ENCODE assay signal across 20 mouse cellular contexts in the genomic region with DNA sequence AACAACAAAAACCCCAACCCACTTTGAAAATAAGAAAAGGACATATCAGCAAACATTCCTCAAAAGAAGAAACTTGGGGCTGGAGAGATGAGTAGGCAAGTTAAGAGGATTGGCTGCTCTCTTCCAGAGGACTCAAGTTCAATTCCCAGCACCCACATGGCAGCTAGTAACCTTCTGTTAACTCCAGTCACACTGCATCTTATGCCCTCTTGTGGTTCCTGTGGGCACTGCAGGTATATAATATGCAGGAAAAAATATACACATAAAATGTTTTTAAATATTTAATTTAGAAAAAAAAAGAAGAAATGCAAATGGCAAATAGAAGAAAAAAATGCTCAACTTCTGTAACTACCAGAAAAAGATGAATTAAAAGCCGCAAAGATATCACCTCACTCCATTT. TPM values are rescaled to one million over a fixed set of nuclear protein-coding genes. Genes with fewer than 3 reads are reported as not detected.
DNase-seq lines count a peak whose midpoint lies in the region; ATAC-seq and TF ChIP-seq lines count a peak whose summit lies in the region.
"Had no signal": no experiment of that assay in that cellular context is flagged by ENCODE, and none has a peak within 500 bp of the region (broad histone marks: within the 10 kb centered on the region; RNA-seq: fewer than 3 reads in every experiment).

No protein-coding gene starts in this region.

- H3K4me3 ChIP-seq in heart, adult 2 months: no peak overlapping the region
- H3K4me3 ChIP-seq in lung, embryonic 14.5 days (ENCODE audit: low read depth, low read length): no peak overlapping the region
- no peak overlapping the region for H3K4me3 ChIP-seq in MEL (ENCODE audit: control insufficient read depth in 1 of 2, insufficient read depth in 1 of 2, low read depth in 2 of 2, low read length in 2 of 2)
- H3K4me3 ChIP-seq: forebrain, embryonic 12.5 days; hindbrain, embryonic 10.5 days; limb, embryonic 13.5 days had no signal

- H3K36me3 ChIP-seq in heart, adult 2 months (ENCODE audit: control insufficient read depth, insufficient read depth, low read length): no peaks in the 10 kb centered on the region
- H3K36me3 ChIP-seq in lung, embryonic 14.5 days (ENCODE audit: insufficient read depth): no peaks in the 10 kb centered on the region
- no peaks in the 10 kb centered on the region for H3K36me3 ChIP-seq in MEL (ENCODE audit: control insufficient read depth in 1 of 2, insufficient read depth in 2 of 2, low read length in 2 of 2)
- H3K36me3 ChIP-seq: forebrain, embryonic 12.5 days; hindbrain, embryonic 10.5 days; limb, embryonic 13.5 days had no signal

- TF ChIP-seq CTCF in heart, adult 2 months (IDR thresholded peaks at IDR 0.05): peak; percentile 40
- TF ChIP-seq CTCF in lung, embryonic 14.5 days (IDR thresholded peaks at IDR 0.05; ENCODE audit: low read depth): peak; percentile 44
- peak; percentile 29 to 71 (median 65); a peak in 5 of 6 replicates for TF ChIP-seq CTCF in MEL (IDR thresholded peaks at IDR 0.05 in 2 of 3, conservative IDR thresholded peaks at IDR 0.05 in 1 of 3; ENCODE audit: control insufficient read depth in 1 of 3, insufficient read depth in 1 of 3, low read depth in 2 of 3, low read length in 3 of 3, poor library complexity in 1 of 3, severe bottlenecking in 1 of 3)

- no peaks in the 10 kb centered on the region for H3K4me1 ChIP-seq in heart, adult 2 months (ENCODE audit: control insufficient read depth, insufficient read depth, low read length)
- no peaks in the 10 kb centered on the region for H3K4me1 ChIP-seq in lung, embryonic 14.5 days (ENCODE audit: insufficient read depth)
- peaks cover 0 to 3% of the 10 kb centered on the region in 2 experiments; a peak in 2 of 4 replicates for H3K4me1 ChIP-seq in MEL (ENCODE audit: control insufficient read depth in 1 of 2, insufficient read depth in 2 of 2, low read length in 2 of 2)
- H3K4me1 ChIP-seq: forebrain, embryonic 12.5 days; hindbrain, embryonic 10.5 days; limb, embryonic 13.5 days had no signal

- no peak overlapping the region for H3K9ac ChIP-seq in heart, adult 2 months (ENCODE audit: low read depth, low read length)
- no peak overlapping the region for H3K9ac ChIP-seq in lung, embryonic 14.5 days
- H3K9ac ChIP-seq in MEL (ENCODE audit: control insufficient read depth, low read depth, low read length, poor library complexity, severe bottlenecking): no peak overlapping the region
- H3K9ac ChIP-seq: forebrain, embryonic 12.5 days; limb, embryonic 13.5 days had no signal

- no peak overlapping the region for H3K27ac ChIP-seq in heart, adult 2 months
- H3K27ac ChIP-seq in lung, embryonic 14.5 days (ENCODE audit: low read depth): no peak overlapping the region
- no peak overlapping the region for H3K27ac ChIP-seq in MEL (ENCODE audit: control insufficient read depth, low read depth, low read length)
- H3K27ac ChIP-seq: forebrain, embryonic 12.5 days; hindbrain, embryonic 10.5 days; limb, embryonic 13.5 days had no signal

- peak; percentile 67 for TF ChIP-seq RAD21 in MEL (IDR thresholded peaks at IDR 0.05; ENCODE audit: low read depth, low read length)

- intact Hi-C loops in heart, adult 2 months (cut with DNase I): no loop called here
- intact Hi-C loops in heart, postnatal 10 days (cut with DNase I): no loop called here

- no peak for ATAC-seq in lung, embryonic 14.5 days (ENCODE audit: insufficient read depth)
- ATAC-seq: midbrain, embryonic 16.5 days had no signal

- no peak for DNase-seq in heart, adult 2 months
- no peak for DNase-seq in heart, postnatal 10 days
- DNase-seq in lung, embryonic 14.5 days: no peak
- no peak for DNase-seq in lung, postnatal 14 days
- DNase-seq in MEL (ENCODE audit: low read depth, low spot score): peak; percentile 55
- DNase-seq in spleen, postnatal 10 days (ENCODE audit: low spot score in 2 of 2): no peak
- no peak for DNase-seq in adrenal gland, adult (ENCODE audit: inconsistent age in 2 of 2, low spot score in 1 of 2)
- DNase-seq: adrenal gland, adult 8-10 months; B cell, adult 2 months; cerebellum, adult 9-11 months; gastrocnemius, postnatal 25 days; kidney, postnatal 4 days; right cerebral cortex, postnatal 4 days; thymus, postnatal 36 days had no signal

- H3K9me3 ChIP-seq in lung, embryonic 14.5 days (ENCODE audit: low read depth, low read length): no peaks in the 10 kb centered on the region; the same call in 1 of the 2 replicates
- H3K9me3 ChIP-seq in MEL (replicated peaks; ENCODE audit: insufficient read depth, low read length): no peaks in the 10 kb centered on the region
- H3K9me3 ChIP-seq: limb, embryonic 13.5 days had no signal

- TF ChIP-seq POLR2A in heart, adult 2 months (IDR thresholded peaks at IDR 0.05; ENCODE audit: insufficient read depth, low read depth, low read length): no peak
- TF ChIP-seq POLR2A in MEL (IDR thresholded peaks at IDR 0.05; ENCODE audit: control insufficient read depth in 1 of 2, insufficient read depth in 1 of 2, low read depth in 1 of 2, low read length in 2 of 2, poor library complexity in 1 of 2): no peak

- H3K27me3 ChIP-seq in heart, adult 2 months (ENCODE audit: control insufficient read depth, insufficient read depth, low read length): no peaks in the 10 kb centered on the region
- no peaks in the 10 kb centered on the region for H3K27me3 ChIP-seq in lung, embryonic 14.5 days (ENCODE audit: insufficient read depth, low read length)
- no peaks in the 10 kb centered on the region for H3K27me3 ChIP-seq in MEL (ENCODE audit: control insufficient read depth in 1 of 2, insufficient read depth in 2 of 2, low read length in 2 of 2)
- H3K27me3 ChIP-seq: forebrain, embryonic 12.5 days; limb, embryonic 13.5 days had no signal

- TF ChIP-seq EP300 in heart, adult 2 months (IDR thresholded peaks at IDR 0.05; ENCODE audit: insufficient read depth, low read depth, low read length): no peak
- TF ChIP-seq EP300 in MEL (IDR thresholded peaks at IDR 0.05; ENCODE audit: low read depth in 1 of 2, low read length in 2 of 2): no peak

- no peaks in the 10 kb centered on the region for H3K79me2 ChIP-seq in heart, adult 2 months (replicated peaks; ENCODE audit: control insufficient read depth, insufficient read depth, low read length)
- H3K79me2 ChIP-seq in MEL (ENCODE audit: control insufficient read depth, insufficient read depth, low read length, poor library complexity): no peaks in the 10 kb centered on the region

- 100% methylated on average over 1 of the region's 1 CpGs for WGBS in heart, adult 2 months
- 95% methylated on average over 1 of the region's 1 CpGs for WGBS in lung, embryonic 14.5 days

- no peak overlapping the region for H3K4me2 ChIP-seq in lung, embryonic 14.5 days
- H3K4me2 ChIP-seq: forebrain, embryonic 12.5 days; limb, embryonic 13.5 days had no signal

TF ChIP-seq in MEL, 35 proteins besides CTCF, POLR2A, EP300 and RAD21:
- TF ChIP-seq ZC3H11A (IDR thresholded peaks at IDR 0.05; ENCODE audit: low read depth, low read length): peak; percentile 23; the same call in 1 of the 2 replicates
- peak; percentile 78 for TF ChIP-seq SMC3 (IDR thresholded peaks at IDR 0.05; ENCODE audit: low read depth, low read length)
- TF ChIP-seq E2F4 (IDR thresholded peaks at IDR 0.05; ENCODE audit: borderline replicate concordance, low read depth, low read length): no peak

RNA-seq across cellular contexts. Expression of gene Adamts20, which starts 29.2 kb away (rescaled TPM):
- total RNA-seq in heart, adult 2 months (2021): under 1 TPM; 0.08 to 0.09 TPM
- 0.16 and 0.29 TPM in 2 replicates for polyA plus RNA-seq in heart, adult 2 months (2012; rRNA removed)
- under 1 TPM; 0.37 to 0.67 TPM for total RNA-seq in heart, postnatal 10 days (2021)
- polyA plus RNA-seq in lung, embryonic 14.5 days (2014; fragmentation: Nextera tagmentation; extraction: Ambion mirVana): 5.0 and 5.4 TPM in 2 replicates
- 2.1 TPM in 2 replicates for total RNA-seq in MEL (2012; rRNA removed)
- polyA plus RNA-seq in MEL (2012; ENCODE audit: insufficient read depth in 1 of 2, insufficient read length in 2 of 2, low read depth in 1 of 2, low replicate concordance in 2 of 2, missing spikeins in 1 of 2): 1 to 10 TPM in 1 of 2 experiments, not detected in 1; 3.6 TPM
- total RNA-seq: megakaryocyte-erythroid progenitor cell, adult 5-6 weeks; neutrophil, adult 5-6 weeks had no signal

RNA-seq across cellular contexts. Expression of gene Pus7l, which starts 48.9 kb away (rescaled TPM):
- total RNA-seq in heart, adult 2 months (2021): 1 to 10 TPM; 1.3 to 2.0 TPM
- polyA plus RNA-seq in heart, adult 2 months (2012; rRNA removed): 1.3 TPM in 2 replicates
- 1 to 10 TPM; 2.9 to 3.1 TPM for total RNA-seq in heart, postnatal 10 days (2021)
- polyA plus RNA-seq in lung, embryonic 14.5 days (2014; fragmentation: Nextera tagmentation; extraction: Ambion mirVana): 9.5 and 10.5 TPM in 2 replicates
- 40.1 and 40.6 TPM in 2 replicates for total RNA-seq in MEL (2012; rRNA removed)
- 10 to 100 TPM; 33.2 to 51.2 TPM for polyA plus RNA-seq in MEL (2012; ENCODE audit: insufficient read depth in 1 of 2, insufficient read length in 2 of 2, low read depth in 1 of 2, low replicate concordance in 2 of 2, missing spikeins in 1 of 2)

RNA-seq across cellular contexts. Expression of gene Irak4, which starts 49.0 kb away (rescaled TPM):
- 1 to 10 TPM; 5.5 to 5.9 TPM for total RNA-seq in heart, adult 2 months (2021)
- 2.6 and 3.3 TPM in 2 replicates for polyA plus RNA-seq in heart, adult 2 months (2012; rRNA removed)
- 1 to 10 TPM; 6.3 to 8.4 TPM for total RNA-seq in heart, postnatal 10 days (2021)
- polyA plus RNA-seq in lung, embryonic 14.5 days (2014; fragmentation: Nextera tagmentation; extraction: Ambion mirVana): 6.9 and 8.4 TPM in 2 replicates
- total RNA-seq in MEL (2012; rRNA removed): 6.7 and 7.5 TPM in 2 replicates
- 1 to 10 TPM in 1 of 2 experiments, not detected in 1; 9.4 TPM for polyA plus RNA-seq in MEL (2012; ENCODE audit: insufficient read depth in 1 of 2, insufficient read length in 2 of 2, low read depth in 1 of 2, low replicate concordance in 2 of 2, missing spikeins in 1 of 2)
